Mouse (Mus musculus): ENCODE measurements at regions not wholly inside any gene's neighbourhood (a gene's known extent, or its start where the extent isn't known, plus 50 kb on each side); places are given as distances from the start of the nearest gene placed in this dataset.

DNA sequence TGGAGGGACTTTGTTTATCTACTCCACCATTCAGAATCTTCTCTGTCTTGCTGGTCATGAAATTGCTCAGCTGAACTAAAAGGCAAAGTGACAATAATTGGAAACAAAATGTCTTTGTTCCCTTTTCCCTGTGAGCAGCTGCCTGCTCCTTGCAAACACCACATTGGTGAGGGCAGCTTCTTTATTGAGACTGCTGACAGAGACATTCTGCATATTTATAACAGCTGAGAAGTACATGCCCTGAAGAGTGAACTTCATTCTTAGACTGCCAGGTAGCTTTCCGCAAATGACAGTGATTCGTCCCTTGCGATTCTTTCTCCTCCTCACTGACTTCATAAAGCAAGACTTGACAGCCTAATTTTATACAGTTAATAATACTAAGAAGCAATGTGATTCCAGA lies 237.0 kb downstream of the Cps1 start:
- H3K4me2 ChIP-seq (ENCODE audit: low read depth, low read length) = no peak overlapping the region
- no peak overlapping the region for H3K4me3 ChIP-seq (ENCODE audit: low read depth, low read length)
- WGBS = 71% methylated on average over 3 of the region's 3 CpGs
- no peak for ATAC-seq (ENCODE audit: low read depth)
- H3K36me3 ChIP-seq (ENCODE audit: control insufficient read depth, insufficient read depth, low read length) = no peaks in the 10 kb centered on the region
- H3K4me1 ChIP-seq (ENCODE audit: control insufficient read depth, insufficient read depth, low read length) = no peaks in the 10 kb centered on the region
- H3K9ac ChIP-seq (ENCODE audit: low read depth, low read length) = no peak overlapping the region
- DNase-seq (ENCODE audit: low spot score) = no peak
- no peaks in the 10 kb centered on the region for H3K27me3 ChIP-seq (replicated peaks; ENCODE audit: control insufficient read depth, insufficient read depth, low read length)
- no peak overlapping the region for H3K27ac ChIP-seq (replicated peaks; ENCODE audit: low read depth, low read length)
- H3K9me3 ChIP-seq (ENCODE audit: control insufficient read depth, low read length) = no peaks in the 10 kb centered on the region

DNA sequence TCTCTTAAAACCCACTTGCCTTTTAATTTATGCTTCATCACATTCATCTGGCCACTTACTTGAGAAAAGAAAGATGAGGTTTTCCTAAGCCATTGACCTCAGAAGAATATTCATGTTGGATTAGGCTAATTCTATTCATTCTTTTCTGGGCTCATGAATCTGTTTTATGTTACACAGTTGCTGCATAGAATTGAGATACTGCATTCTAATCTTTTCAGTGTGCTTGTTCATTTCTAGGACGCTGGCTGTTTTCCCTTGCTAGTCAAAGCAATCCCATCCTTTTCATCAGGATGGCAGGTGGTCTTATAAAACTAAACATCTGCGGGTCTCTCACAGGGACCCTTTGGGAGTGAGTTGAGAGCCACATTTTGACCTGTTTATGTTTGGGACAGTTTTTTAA lies 243.2 kb downstream of the Cps1 start:
- Histone ChIP-seq H3K36me3 (ENCODE audit: control insufficient read depth, insufficient read depth, low read length) (no peaks in the 10 kb centered on the region), H3K4me2 (ENCODE audit: low read depth, low read length) (no peak overlapping the region), H3K4me3 (ENCODE audit: low read depth, low read length) (no peak overlapping the region), H3K27ac (replicated peaks; ENCODE audit: low read depth, low read length) (no peak overlapping the region), H3K9me3 (ENCODE audit: control insufficient read depth, low read length) (no peaks in the 10 kb centered on the region), H3K4me1 (ENCODE audit: control insufficient read depth, insufficient read depth, low read length) (no peaks in the 10 kb centered on the region), H3K9ac (ENCODE audit: low read depth, low read length) (no peak overlapping the region), H3K27me3 (replicated peaks; ENCODE audit: control insufficient read depth, insufficient read depth, low read length) (no peaks in the 10 kb centered on the region)
- ATAC-seq (ENCODE audit: low read depth) = no peak
- DNase-seq (ENCODE audit: low spot score) = no peak
- WGBS = 25% methylated on average over 2 of the region's 2 CpGs

DNA sequence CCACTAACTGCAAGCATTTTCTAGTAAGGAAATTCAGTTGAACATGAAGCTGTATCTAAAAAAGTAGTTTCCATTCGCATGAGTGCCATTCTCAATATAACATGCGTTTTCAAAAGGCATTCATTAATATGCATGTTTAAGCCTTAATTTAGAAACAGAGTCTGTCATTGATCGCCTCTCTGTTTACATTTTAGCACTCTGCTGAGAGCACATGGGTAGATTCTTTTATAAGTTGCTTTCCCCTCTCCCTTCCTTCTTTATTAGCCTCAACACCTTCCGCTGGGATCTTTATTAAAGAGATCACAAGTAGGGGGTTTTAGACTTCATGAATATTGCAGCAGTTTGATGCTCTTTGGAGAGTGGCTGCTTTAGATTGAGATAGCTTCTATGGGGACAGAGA lies 243.7 kb downstream of the Cps1 start:
- H3K36me3 ChIP-seq (ENCODE audit: control insufficient read depth, insufficient read depth, low read length) = no peaks in the 10 kb centered on the region
- ATAC-seq (ENCODE audit: low read depth) (no peak), DNase-seq (ENCODE audit: low spot score) (no peak)
- no peaks in the 10 kb centered on the region for H3K27me3 ChIP-seq (replicated peaks; ENCODE audit: control insufficient read depth, insufficient read depth, low read length)
- no peaks in the 10 kb centered on the region for H3K4me1 ChIP-seq (ENCODE audit: control insufficient read depth, insufficient read depth, low read length)
- no peaks in the 10 kb centered on the region for H3K9me3 ChIP-seq (ENCODE audit: control insufficient read depth, low read length)
- H3K4me3 ChIP-seq (ENCODE audit: low read depth, low read length) = no peak overlapping the region
- H3K4me2 ChIP-seq (ENCODE audit: low read depth, low read length) = no peak overlapping the region
- 59% methylated on average over 4 of the region's 4 CpGs for WGBS
- H3K27ac ChIP-seq (replicated peaks; ENCODE audit: low read depth, low read length) = no peak overlapping the region
- no peak overlapping the region for H3K9ac ChIP-seq (ENCODE audit: low read depth, low read length)

DNA sequence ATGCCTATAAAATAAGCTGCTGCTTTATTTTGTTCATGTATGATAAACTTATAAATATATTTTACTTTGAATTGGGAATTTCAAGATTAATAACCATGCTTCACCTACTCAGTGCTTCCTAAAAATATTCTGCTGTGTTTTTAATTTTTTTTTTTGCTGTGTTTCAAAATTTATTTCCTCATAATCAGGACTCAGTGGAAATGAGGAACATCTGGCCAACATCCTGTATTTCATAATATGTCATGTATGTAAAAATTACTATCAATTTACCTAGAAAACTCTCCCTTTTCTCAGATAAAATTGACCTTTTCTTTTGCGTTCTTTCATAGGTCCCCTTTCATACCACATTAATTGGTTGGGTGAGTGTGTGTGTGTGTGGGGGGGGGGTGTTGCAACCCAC lies 259.5 kb downstream of the Cps1 start:
- 73% methylated on average over 1 of the region's 1 CpGs for WGBS
- DNase-seq (ENCODE audit: low spot score) = no peak
- ATAC-seq (ENCODE audit: low read depth) = no peak
- Histone ChIP-seq H3K27ac (replicated peaks; ENCODE audit: low read depth, low read length) (no peak overlapping the region), H3K4me2 (ENCODE audit: low read depth, low read length) (no peak overlapping the region), H3K4me3 (ENCODE audit: low read depth, low read length) (no peak overlapping the region), H3K27me3 (replicated peaks; ENCODE audit: control insufficient read depth, insufficient read depth, low read length) (no peaks in the 10 kb centered on the region), H3K36me3 (ENCODE audit: control insufficient read depth, insufficient read depth, low read length) (no peaks in the 10 kb centered on the region), H3K9me3 (ENCODE audit: control insufficient read depth, low read length) (no peaks in the 10 kb centered on the region), H3K9ac (ENCODE audit: low read depth, low read length) (no peak overlapping the region), H3K4me1 (ENCODE audit: control insufficient read depth, insufficient read depth, low read length) (no peaks in the 10 kb centered on the region)

DNA sequence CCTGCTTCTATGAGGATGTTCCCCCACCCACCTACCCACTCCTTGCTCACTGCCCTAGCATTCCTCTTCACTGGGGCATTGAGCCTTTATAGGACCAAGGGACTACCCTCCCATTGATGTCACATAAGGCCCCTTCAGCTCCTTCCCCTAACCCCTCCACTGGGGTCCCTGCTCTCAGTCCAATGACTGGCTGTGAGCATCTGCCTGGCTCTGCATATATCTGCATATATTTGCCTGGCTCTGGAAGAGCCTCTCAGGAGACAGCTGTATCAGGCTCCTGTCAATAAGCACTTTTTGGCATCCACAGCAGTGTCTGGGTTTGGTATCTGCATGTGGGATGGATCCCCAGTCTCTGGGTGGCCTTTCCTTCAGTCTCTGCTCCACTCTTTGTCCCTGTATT lies 262.6 kb downstream of the Cps1 start:
- Histone ChIP-seq H3K36me3 (ENCODE audit: control insufficient read depth, insufficient read depth, low read length) (no peaks in the 10 kb centered on the region), H3K9me3 (ENCODE audit: control insufficient read depth, low read length) (no peaks in the 10 kb centered on the region), H3K9ac (ENCODE audit: low read depth, low read length) (no peak overlapping the region), H3K27ac (replicated peaks; ENCODE audit: low read depth, low read length) (no peak overlapping the region), H3K4me1 (ENCODE audit: control insufficient read depth, insufficient read depth, low read length) (no peaks in the 10 kb centered on the region), H3K4me2 (ENCODE audit: low read depth, low read length) (no peak overlapping the region), H3K4me3 (ENCODE audit: low read depth, low read length) (no peak overlapping the region), H3K27me3 (replicated peaks; ENCODE audit: control insufficient read depth, insufficient read depth, low read length) (no peaks in the 10 kb centered on the region)
- no peak for DNase-seq (ENCODE audit: low spot score)
- ATAC-seq (ENCODE audit: low read depth) = no peak

DNA sequence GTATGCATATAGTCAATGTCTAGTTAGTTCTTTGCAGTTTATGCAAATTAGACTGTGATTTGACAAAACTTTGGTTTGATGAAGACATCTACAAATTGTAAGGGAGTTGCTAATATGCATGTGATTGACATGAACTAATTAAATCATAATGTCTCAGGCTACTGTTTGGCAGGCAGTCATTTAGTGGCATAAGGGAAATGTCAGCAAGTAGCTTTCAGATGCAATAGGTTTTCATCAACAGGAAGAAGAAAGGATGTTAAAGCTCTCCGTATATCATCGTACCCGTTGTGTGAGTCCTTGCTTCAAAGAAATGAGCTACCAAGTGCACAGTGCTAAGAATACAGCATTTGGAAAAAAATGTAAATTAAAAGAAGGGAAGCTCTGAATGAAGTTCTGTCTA lies 264.1 kb downstream of the Cps1 start:
- DNase-seq (ENCODE audit: low spot score) = no peak

DNA sequence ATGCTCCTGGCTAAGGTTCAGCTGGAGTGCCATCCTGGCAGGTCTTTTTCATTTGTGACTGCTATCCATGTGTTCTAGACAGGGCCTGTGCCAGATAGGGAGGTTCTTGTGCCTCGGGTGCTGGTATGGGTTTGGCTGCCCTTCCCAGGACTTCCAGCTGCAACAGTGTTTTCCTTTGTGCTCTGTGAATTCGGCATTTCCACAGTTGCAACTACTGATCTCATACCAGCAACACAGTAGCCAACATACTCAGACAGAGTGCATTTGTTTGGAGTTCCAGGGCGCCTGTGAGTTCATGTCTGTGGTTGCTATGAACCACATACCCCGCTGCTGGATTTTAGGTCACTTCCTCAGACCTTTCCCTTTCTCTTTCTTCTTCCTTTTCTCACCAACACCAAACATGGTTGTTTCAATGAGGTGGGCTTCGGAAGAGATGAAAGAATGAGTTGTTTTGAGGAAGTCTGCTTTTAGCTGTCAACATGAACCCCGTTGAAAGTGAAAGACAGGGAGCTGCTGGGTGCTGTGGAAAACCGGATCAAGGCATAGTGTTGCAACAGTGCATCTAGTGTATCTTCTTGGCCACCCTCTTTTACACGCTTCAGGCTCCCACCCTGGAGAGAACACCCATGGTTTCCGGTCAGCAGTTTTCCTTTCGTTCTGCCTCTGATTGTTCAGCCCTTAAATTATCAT lies 275.1 kb downstream of the Cps1 start:
- Histone ChIP-seq H3K4me2 (ENCODE audit: low read depth, low read length) (no peak overlapping the region), H3K9ac (ENCODE audit: low read depth, low read length) (no peak overlapping the region), H3K27me3 (replicated peaks; ENCODE audit: control insufficient read depth, insufficient read depth, low read length) (no peaks in the 10 kb centered on the region), H3K4me1 (ENCODE audit: control insufficient read depth, insufficient read depth, low read length) (no peaks in the 10 kb centered on the region), H3K4me3 (ENCODE audit: low read depth, low read length) (no peak overlapping the region), H3K27ac (replicated peaks; ENCODE audit: low read depth, low read length) (peak overlapping the region; percentile 58; the same call in 1 of the 2 replicates), H3K36me3 (ENCODE audit: control insufficient read depth, insufficient read depth, low read length) (no peaks in the 10 kb centered on the region), H3K9me3 (ENCODE audit: control insufficient read depth, low read length) (no peaks in the 10 kb centered on the region)
- WGBS = 57% methylated on average over 10 of the region's 10 CpGs
- DNase-seq (ENCODE audit: low spot score) (peak; percentile 47), ATAC-seq (ENCODE audit: low read depth) (peak; percentile 26; the same call in 1 of the 2 replicates)

More for the DNA sequence above, 264.1 kb downstream of the Cps1 start:
- H3K4me1 ChIP-seq (ENCODE audit: control insufficient read depth, insufficient read depth, low read length) = no peaks in the 10 kb centered on the region
- H3K4me3 ChIP-seq (ENCODE audit: low read depth, low read length) = no peak overlapping the region
- H3K9ac ChIP-seq (ENCODE audit: low read depth, low read length) = no peak overlapping the region
- no peak overlapping the region for H3K4me2 ChIP-seq (ENCODE audit: low read depth, low read length)
- no peak for ATAC-seq (ENCODE audit: low read depth)
- WGBS = 74% methylated on average over 3 of the region's 3 CpGs
- no peaks in the 10 kb centered on the region for H3K36me3 ChIP-seq (ENCODE audit: control insufficient read depth, insufficient read depth, low read length)
- no peaks in the 10 kb centered on the region for H3K27me3 ChIP-seq (replicated peaks; ENCODE audit: control insufficient read depth, insufficient read depth, low read length)
- no peaks in the 10 kb centered on the region for H3K9me3 ChIP-seq (ENCODE audit: control insufficient read depth, low read length)
- H3K27ac ChIP-seq (replicated peaks; ENCODE audit: low read depth, low read length) = no peak overlapping the region

DNA sequence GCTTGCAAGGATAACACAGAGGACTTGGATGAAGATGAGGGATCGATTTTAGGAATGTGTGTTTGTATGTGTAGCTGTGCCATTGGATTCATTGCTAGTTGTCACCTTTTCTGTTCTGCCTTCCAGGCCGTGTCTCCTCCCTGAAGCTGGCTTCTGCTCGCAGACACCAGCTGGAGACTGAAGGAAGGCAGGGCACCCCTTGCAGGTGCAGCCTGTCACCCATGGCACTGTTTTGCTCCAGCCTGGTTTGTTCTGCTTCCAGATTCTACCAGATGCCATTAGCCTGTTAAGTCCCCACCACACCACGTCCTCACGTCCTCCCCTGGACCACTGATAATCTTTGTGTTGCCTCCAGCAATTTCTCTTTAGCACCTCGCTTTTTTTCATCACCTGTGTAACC lies 286.7 kb downstream of the Cps1 start:
- DNase-seq (ENCODE audit: low spot score) = no peak
- Histone ChIP-seq H3K4me2 (ENCODE audit: low read depth, low read length) (no peak overlapping the region), H3K27me3 (replicated peaks; ENCODE audit: control insufficient read depth, insufficient read depth, low read length) (no peaks in the 10 kb centered on the region), H3K4me1 (ENCODE audit: control insufficient read depth, insufficient read depth, low read length) (no peaks in the 10 kb centered on the region), H3K9ac (ENCODE audit: low read depth, low read length) (no peak overlapping the region), H3K27ac (replicated peaks; ENCODE audit: low read depth, low read length) (no peak overlapping the region), H3K9me3 (ENCODE audit: control insufficient read depth, low read length) (no peaks in the 10 kb centered on the region), H3K36me3 (ENCODE audit: control insufficient read depth, insufficient read depth, low read length) (no peaks in the 10 kb centered on the region), H3K4me3 (ENCODE audit: low read depth, low read length) (no peak overlapping the region)
- no peak for ATAC-seq (ENCODE audit: low read depth)
- WGBS = 85% methylated on average over 6 of the region's 6 CpGs

DNA sequence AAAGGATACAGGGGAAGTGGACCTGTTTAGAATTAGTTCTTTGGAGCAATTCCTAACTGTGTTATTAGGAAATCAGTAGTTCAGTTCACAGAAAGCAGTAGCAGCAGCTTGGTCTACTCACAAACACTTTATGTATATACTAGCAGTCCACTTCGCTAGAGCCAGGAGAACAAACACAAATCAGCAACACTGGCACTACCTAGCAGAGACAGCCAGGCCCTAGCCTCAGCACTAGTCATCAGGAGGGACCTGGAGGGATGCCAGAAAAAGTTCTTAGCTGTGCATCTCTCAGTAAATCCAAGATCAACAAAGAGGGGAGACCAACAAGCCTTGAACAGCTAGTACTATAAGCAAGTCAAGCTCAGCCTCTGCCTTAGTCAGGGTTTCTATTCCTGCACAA lies 294.4 kb downstream of the Cps1 start:
- H3K9ac ChIP-seq (ENCODE audit: low read depth, low read length) = no peak overlapping the region
- H3K36me3 ChIP-seq (ENCODE audit: control insufficient read depth, insufficient read depth, low read length) = no peaks in the 10 kb centered on the region

More for the DNA sequence above, 294.4 kb downstream of the Cps1 start:
- H3K27ac ChIP-seq (replicated peaks; ENCODE audit: low read depth, low read length) = no peak overlapping the region
- ATAC-seq (ENCODE audit: low read depth) (no peak), DNase-seq (ENCODE audit: low spot score) (no peak)
- H3K4me1 ChIP-seq (ENCODE audit: control insufficient read depth, insufficient read depth, low read length) = no peaks in the 10 kb centered on the region
- H3K27me3 ChIP-seq (replicated peaks; ENCODE audit: control insufficient read depth, insufficient read depth, low read length) = no peaks in the 10 kb centered on the region
- H3K9me3 ChIP-seq (ENCODE audit: control insufficient read depth, low read length) = no peaks in the 10 kb centered on the region
- 79% methylated on average over 1 of the region's 1 CpGs for WGBS
- H3K4me2 ChIP-seq (ENCODE audit: low read depth, low read length) = no peak overlapping the region
- H3K4me3 ChIP-seq (ENCODE audit: low read depth, low read length) = no peak overlapping the region
